Mouse (Mus musculus) left cerebral cortex, postnatal 25 days (tissue): ENCODE data around the gene Nckipsd. TPM values are rescaled to one million over a fixed set of nuclear protein-coding genes. Genes with fewer than 3 reads are reported as not detected.

Experiments
- DNase-seq, 2 experiments: peaks; one replicate each; pipeline ENCODE4 v3.0.0; 2022; ENCODE audit warnings: low spot score in 2 of 2, mixed read lengths in 1 of 2
- intact Hi-C: fragments of 180-260 bp; cut with DNase I; formaldehyde crosslinking; loops from one replicate; pipeline ENCODE4 v1.15.1; 2025
- microRNA-seq, 2 experiments: library from miRNA; unstranded; fragments of <30 nt; microRNA quantifications; one replicate each; pipeline ENCODE4 v1.2.0; 2022
- total RNA-seq, 2 experiments: library from RNA; stranded (reverse); gene quantifications; 2 replicates each; pipeline ENCODE4 v1.2.3; 2021

Nckipsd gene
- total RNA-seq, 2 experiments from 2014 or later, result 54.4 to 60.5 TPM

DNA sequence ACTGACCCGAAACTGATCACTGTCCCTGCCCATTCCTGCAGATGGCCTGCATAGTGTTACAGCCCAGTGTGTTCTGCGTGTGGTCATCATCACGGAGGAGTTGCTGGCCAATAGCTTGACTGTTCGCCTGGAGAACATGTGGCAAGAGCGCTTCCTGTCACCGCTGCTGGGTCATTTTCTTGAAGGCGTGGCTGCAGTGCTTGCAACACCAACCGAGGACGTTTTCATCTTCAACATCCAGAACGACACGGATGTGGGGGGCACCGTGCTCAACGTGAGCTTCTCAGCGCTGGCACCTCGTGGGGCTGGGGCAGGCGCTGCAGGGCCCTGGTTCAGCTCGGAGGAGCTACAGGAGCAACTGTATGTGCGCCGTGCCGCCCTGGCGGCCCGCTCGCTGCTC lies 23.5 kb downstream of the Nckipsd start:
- no peak for DNase-seq
- intact Hi-C loops, result no loop called here

DNA sequence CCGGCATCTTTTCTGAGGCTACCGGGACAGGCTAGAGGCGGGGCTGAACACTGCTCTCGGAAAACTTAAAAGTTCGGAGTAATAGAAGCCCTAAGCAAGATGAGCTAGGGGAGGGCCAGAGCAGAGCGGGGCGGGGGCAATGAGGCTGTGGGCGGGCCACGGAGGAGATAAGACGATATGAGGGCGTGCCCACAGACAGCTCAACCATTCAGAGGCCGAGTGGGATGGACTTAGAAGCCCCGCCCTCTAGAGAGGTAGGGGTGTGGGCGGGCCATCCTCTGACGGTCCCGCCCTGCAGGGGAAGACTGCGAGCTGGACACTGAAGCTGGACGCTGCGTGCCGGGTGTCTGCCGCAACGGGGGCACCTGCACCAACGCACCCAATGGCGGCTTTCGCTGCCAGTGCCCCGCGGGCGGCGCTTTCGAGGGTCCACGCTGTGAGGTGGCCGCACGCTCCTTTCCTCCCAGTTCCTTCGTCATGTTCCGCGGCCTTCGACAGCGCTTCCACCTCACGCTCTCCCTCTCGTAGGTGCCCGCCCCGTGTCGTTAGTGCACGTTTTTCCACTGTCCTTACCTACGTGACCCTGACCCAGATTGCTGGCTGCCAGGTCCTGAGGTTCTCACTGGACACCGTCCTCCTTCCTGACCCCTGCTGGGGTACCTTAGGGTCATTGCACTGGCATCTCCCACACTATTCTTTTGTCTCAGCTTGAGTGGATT lies 24.4 kb downstream of the Nckipsd start:
- DNase-seq, result peak; percentile 69 to 87
- intact Hi-C loops, result no loop called here

DNA sequence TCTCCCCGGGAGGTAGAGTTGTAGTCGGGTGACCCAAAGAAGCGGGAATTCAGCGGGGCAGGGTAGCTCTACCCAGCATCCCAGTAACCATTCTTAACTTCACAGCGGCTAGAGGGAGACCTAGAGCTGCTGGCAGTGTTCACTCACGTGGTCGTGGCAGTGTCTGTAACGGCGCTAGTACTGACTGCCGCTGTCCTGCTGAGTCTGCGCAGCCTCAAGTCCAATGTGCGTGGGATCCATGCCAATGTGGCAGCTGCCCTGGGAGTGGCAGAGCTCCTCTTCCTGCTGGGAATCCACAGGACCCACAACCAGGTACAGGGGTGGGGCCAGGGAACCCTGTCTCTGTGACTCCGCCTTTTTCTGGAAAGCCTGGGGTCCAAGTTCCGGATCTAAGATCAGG lies 34.8 kb downstream of the Nckipsd start:
- peak; percentile 67 to 75 for DNase-seq

DNA sequence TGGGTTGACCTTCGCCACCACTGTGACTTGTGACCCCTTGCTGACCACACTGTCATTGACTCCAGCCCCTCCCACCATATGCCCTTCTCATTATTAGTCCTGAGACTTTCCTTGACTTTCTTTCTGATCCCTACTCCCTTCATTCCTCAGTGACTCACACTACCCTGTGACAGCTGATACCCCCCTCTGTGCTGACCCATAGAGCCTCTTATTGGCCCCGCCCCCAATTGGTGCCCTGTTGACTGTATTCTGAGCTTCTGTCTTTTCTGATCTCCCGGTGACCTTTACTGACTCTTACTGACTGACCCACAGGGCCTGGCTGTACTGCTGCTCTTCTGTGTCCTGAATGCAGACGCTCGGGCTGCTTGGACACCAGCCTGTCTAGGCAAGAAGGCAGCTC lies 37.2 kb downstream of the Nckipsd start:
- no peak for DNase-seq
- intact Hi-C loops, result no loop called here

More for the DNA sequence above, 34.8 kb downstream of the Nckipsd start:
- intact Hi-C loops, result no loop called here

DNA sequence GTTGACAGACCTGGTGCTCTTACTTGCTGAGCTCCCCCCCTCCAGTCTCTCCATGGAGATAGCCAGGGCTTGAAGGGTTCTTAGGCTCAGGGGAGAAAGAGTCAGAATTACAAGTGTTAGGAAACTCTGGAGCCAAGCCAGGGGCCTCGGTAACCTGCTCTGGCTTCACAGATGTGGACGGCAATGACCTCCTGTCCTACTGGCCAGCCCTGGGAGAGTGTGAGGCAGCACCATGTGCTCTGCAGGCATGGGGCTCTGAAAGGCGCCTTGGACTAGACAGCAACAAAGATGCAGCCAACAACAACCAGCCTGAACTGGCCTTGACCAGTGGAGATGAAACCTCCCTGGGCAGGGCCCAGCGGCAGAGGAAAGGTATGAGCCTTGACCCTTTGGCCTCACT lies 39.2 kb downstream of the Nckipsd start:
- intact Hi-C loops, result no loop called here
- DNase-seq, result no peak

DNA sequence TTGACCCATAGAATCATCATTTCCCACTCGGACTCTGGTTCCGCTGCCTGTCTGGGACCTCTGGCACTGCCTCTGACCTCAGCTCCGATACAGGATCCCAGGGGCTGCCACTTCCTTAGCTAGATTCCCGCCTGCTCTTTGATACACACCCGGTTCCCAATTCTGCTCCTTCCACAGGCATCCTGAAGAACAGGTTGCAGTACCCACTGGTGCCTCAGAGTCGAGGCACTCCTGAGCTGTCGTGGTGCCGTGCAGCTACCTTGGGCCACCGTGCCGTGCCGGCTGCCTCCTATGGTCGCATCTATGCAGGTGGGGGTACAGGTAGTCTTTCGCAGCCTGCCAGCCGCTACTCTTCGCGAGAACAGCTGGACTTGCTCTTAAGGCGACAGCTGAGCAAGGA lies 40.3 kb downstream of the Nckipsd start:
- no peak for DNase-seq
- intact Hi-C loops, result no loop called here

DNA sequence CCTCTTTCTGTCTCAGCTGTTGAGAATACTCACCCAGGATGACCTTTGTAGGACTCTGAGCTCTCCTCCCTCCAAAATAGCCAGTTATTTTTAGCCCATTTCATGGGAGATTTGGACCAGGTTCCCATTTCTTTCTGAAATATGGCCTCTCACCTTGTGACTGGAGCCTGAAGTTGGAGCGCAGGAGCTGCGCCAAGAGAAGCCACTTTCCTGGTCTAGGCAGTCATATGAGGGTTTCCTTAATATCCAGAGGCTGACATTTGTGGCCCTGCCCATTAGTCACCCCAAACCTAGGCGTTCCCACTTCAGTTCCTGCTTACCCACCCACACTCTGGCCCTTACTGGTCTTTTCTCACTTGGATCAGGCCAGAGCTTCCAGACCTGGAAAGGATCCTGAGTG lies 44.8 kb downstream of the Nckipsd start, which contains the start of gene Slc26a6:
Gene Slc26a6, plus strand, starts transcription at position 308 of the 400 bp plus-strand sequence.
- intact Hi-C loops, result loop anchor here (2.0 kb wide), 1 partner anchor 26 kb away; the partner anchor contains the start of gene Celsr3

DNA sequence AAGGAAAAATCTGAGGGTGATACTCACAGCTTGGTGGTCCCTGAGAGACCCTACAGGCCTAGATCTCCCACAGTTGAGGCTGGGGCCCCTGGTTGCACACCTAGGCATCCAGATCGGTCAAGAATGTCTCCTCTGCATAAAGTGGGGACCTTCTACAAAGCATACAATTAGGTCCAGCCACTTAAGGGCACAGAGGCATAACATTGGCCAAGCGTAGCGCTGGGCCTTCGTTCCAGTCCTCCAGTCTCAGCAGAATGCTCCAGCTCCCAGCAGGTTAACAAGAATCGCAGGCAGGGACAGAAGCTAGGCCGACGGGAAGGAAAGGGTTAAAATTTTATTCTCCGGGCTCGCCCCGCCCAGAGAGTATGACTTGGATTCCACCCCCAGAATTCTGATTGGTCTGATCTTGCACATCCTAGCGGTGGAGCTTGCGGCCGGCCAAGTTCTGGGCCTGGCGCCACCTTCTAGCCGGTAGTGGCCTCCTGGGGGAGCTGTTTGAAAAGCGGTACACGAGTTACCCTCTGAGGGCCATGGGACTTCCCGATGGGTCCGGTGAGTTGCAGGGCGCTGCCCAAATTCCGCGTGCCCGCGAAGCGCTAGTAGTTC lies 45.6 kb downstream of the Nckipsd start:
- peak; percentile 90 to 97 for DNase-seq
- intact Hi-C loops, result loop anchor here (2.0 kb wide), 1 partner anchor 27 kb away; the partner anchor contains the start of gene Celsr3

More for the DNA sequence above, 44.8 kb downstream of the Nckipsd start, which contains the start of gene Slc26a6:
- no peak for DNase-seq

DNA sequence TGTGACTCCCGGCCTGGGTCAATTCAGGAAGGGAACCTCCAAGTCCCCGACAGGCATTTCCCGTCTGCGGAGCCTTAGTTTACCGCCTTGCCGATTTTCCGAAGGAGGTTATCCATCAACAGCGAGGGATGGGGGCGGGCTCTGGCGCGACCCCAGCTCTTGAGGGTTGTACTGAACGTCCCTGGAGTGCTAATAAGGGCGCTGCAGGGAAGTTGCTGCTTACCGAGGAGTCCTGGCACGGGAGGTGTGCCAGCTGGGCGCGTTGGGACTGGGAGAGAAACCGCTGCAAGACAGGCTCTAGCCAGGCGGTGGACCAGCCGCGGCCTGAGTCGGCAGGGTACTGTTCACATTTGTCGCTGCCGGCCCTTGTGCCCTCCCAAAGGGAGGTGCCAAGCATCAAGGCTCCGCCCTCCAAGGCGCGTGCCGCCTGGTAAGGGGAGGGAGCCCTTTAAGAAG lies 46.1 kb downstream of the Nckipsd start:
- intact Hi-C loops, result no loop called here
- DNase-seq, result peak; percentile 83 to 92

DNA sequence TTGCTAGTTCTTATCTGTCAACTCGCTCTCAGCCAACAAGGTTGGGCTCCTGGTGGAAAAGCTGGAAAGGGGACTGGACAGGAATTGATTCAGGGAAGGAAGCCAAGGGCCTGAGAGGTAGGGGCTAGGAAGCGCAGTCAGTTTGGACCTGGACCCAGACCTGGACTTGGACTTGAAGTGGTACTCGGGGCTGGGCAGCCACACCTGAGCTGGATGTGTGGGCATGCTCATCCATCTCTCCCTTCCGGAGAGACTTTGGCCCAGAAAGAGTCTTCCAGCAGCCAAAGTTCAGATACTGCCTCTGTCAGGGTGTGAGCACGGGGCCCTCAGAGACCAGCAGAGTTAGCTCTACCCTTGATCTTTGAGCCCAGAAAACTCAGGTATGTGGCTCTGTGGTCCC lies 47.2 kb downstream of the Nckipsd start:
- DNase-seq, result no peak
- intact Hi-C loops, result no loop called here

DNA sequence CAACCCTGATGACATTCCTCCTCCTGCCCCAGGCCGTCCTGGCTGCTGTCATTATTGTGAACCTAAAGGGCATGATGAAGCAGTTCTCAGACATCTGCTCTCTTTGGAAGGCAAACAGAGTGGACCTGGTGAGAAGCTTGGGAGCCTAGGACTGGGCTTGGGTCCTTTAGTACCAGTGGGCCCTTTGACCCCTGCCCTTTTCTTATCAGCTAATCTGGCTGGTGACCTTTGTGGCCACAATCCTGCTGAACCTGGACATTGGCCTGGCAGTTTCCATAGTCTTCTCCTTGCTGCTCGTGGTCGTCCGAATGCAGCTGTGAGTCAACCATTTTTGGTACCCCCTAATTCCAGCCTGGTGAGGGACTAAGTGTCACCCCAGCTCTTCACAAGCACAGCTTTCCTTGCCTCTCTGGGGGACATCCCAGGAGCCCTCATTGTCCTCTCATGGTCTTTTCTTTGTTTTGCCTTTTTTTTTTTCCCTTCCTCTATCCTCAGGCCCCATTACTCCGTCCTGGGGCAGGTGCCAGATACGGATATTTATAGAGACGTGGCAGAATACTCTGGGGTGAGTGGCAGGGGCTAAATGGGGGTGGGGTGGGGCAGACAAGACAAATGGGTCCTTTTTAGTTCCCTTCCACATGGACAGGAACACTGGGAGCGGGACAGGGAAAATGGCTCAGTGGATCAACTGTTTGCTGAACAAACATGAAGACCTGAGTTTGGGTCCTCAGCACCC lies 50.8 kb downstream of the Nckipsd start:
- DNase-seq, result no peak
- intact Hi-C loops, result no loop called here

Small RNA genes lying within 50 kb of the gene (microRNA-seq; reads per million reads assigned to microRNA genes)
- 0 reads per million in 2 experiments for gene Gm23156

Other genes with a start within 250 kb of the Nckipsd start
- 10 to 100 TPM; 55.3 to 55.4 TPM for gene Impdh2, start 248.1 kb upstream of the Nckipsd start, total RNA-seq
- gene Ndufaf3, start 240.9 kb upstream of the Nckipsd start, total RNA-seq, result 10 to 100 TPM; 53.1 to 58.2 TPM
- gene Dalrd3, start 238.5 kb upstream of the Nckipsd start, total RNA-seq, result 10 to 100 TPM; 83.8 to 85.2 TPM
- 100 to 1,000 TPM; 112 to 126 TPM for gene Wdr6, start 229.6 kb upstream of the Nckipsd start, total RNA-seq
- gene P4htm, start 210.7 kb upstream of the Nckipsd start, total RNA-seq, result 10 to 100 TPM; 77.2 to 82.9 TPM
- 10 to 100 TPM; 48.3 to 50.9 TPM for gene Arih2, start 159.0 kb upstream of the Nckipsd start, total RNA-seq
- 10 to 100 TPM; 12.6 to 14.4 TPM for gene Slc25a20, start 146.3 kb upstream of the Nckipsd start, total RNA-seq
- 10 to 100 TPM; 45.5 to 49.1 TPM for gene Prkar2a, start 119.1 kb upstream of the Nckipsd start, total RNA-seq
- 100 to 1,000 TPM; 152 to 153 TPM for gene Ip6k2, start 24.6 kb upstream of the Nckipsd start, total RNA-seq
- gene Celsr3, start 18.0 kb downstream of the Nckipsd start, total RNA-seq, result 10 to 100 TPM; 46.8 to 61.9 TPM
- 10 to 100 TPM; 18.4 to 19.1 TPM for gene Slc26a6, start 44.9 kb downstream of the Nckipsd start, total RNA-seq
- gene Tmem89, start 106.3 kb downstream of the Nckipsd start, total RNA-seq, result under 1 TPM in 1 of 2 experiments, not detected in 1; 0.39 TPM
- 100 to 1,000 TPM; 390 to 394 TPM for gene Uqcrc1, start 128.3 kb downstream of the Nckipsd start, total RNA-seq
- gene Col7a1, start 145.2 kb downstream of the Nckipsd start, total RNA-seq, result 1 to 10 TPM; 2.5 to 4.5 TPM
- not detected for gene Ucn2, start 177.6 kb downstream of the Nckipsd start, total RNA-seq
- 10 to 100 TPM; 12.5 to 15.5 TPM for gene Pfkfb4, start 183.4 kb downstream of the Nckipsd start, total RNA-seq
- 10 to 100 TPM; 66.3 to 77.4 TPM for gene Shisa5, start 230.2 kb downstream of the Nckipsd start, total RNA-seq